Mouse (Mus musculus): ENCODE measurements around the gene Phc2. TPM values are rescaled to one million over a fixed set of nuclear protein-coding genes. Genes with fewer than 3 reads are reported as not detected.
"Not testable (repeated sequence)": the region's sequence is repeated elsewhere in the genome, so short reads cannot be mapped to it uniquely, and the experiment has no call there.

Phc2 gene
- total RNA-seq, 4 experiments from 2014 or later, result 87.3 to 94.0 (median 91.6) TPM

DNA sequence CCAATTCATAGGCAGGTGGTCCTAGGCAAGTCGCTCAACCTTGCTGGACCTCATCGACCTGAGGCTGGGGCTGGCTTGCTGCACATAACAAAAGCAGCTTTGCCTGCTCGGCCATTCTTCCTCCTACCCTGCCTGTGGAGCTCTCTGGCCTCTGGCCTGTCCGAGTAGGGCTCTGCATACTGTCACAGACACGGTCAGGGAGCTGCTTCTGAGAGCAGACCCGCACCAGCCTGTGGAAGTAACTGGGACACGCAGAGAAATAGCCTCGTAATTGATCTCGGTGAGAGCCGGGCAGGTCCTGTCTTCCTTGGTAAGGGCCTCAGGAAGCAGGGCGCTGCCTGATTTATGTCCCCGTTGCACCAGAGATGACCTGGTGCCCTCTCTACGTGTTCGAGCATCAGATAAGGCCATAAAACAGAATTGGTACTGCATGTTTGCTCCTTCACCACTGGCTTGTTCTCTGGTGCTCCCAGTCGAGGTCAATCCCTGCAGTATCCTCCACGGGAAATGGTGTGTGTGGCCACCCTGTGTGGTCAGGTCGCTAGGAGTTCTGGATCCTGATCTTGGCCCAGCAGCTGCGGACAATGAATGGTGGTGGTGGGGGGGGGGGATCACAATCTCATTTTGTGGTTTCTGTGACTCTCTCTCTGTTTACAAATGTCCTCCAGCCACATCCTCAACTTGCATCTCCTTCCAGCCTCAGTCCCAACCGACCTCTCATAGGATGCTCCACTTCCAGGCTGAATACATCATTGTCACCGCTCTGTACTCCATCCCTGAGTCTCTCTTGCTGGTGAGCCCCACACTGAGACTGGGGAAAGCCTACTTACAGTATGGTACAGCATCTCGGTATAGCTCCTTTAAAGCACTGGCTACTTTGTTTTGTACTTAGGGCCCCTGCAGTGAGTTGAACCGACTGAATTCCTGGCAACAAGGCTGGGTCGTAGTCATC, 12.5 kb upstream of the Phc2 start:
- DNase-seq (ENCODE audit: low spot score in 2 of 2), result no peak

DNA sequence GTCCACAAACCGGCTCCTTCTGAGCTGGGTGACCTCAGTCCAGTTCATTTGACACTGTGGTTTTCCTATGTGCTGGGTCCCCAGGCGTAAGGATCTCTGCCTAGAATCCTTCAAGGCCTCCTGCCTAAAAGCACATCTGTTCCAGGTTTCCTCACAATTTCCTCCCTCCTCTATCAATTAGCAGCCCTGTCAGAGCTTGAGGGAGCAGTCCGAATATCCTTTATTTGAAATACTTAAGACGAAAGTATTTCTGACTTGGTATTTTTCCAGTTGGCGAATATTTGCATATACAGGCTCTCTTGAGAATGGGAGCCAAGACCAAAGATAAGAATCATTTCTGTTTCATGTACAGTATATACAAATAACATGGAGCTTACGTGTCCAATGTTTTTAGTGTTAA, 8.6 kb upstream of the Phc2 start:
- no peak for DNase-seq (ENCODE audit: low spot score in 2 of 2)

- no peak for DNase-seq (ENCODE audit: low spot score in 2 of 2)
These were observed 7.7 kb upstream of the Phc2 start for GRCm38 (mm10) chr4:128646762-128647161.

DNA sequence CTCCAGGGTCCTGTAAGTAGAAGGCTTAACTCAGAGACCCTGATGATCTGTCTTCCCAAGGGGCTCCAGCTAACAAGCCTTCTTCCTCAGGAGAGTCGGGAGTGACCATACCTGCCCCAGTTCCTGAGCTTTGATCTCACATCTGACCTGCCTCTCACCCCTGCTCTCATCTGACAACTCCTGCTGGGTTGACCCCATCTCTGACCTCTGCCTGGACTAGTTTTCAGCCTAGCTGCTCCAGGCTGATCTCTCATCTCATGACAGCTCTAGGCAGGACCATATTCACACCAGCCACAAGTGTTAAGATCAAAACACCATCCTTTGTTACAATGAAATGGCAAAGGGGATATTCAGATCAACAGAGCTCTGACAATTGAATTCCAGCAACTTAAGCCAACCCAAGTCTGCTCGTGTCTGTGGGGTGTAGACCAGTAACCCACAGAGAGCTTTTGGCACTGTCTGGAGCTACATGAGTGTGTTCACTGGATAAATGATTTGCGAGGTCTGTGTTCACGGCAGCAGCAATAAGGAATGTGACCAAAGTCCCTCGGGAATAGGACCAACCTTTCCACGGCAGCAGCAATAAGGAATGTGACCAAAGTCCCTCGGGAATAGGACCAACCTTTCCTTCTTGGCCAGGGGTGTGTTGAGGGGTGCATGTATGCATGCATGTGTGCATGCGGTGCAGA, 5.8 kb upstream of the Phc2 start:
- no peak for DNase-seq (ENCODE audit: low spot score in 2 of 2)

GRCm38 (mm10) chr4:128651530-128651929, 3.0 kb upstream of the Phc2 start:
- no peak for DNase-seq (ENCODE audit: low spot score in 2 of 2)

- no peak for DNase-seq (ENCODE audit: low spot score in 2 of 2)
These were observed 1.8 kb upstream of the Phc2 start for GRCm38 (mm10) chr4:128652584-128653298.

- DNase-seq (ENCODE audit: low spot score in 2 of 2), result no peak
These were observed 944 bp downstream of the Phc2 start for GRCm38 (mm10) chr4:128655446-128655845.

- no peak for DNase-seq (ENCODE audit: low spot score in 2 of 2)
These were observed 5.7 kb downstream of the Phc2 start for GRCm38 (mm10) chr4:128660196-128660595.

GRCm38 (mm10) chr4:128661063-128661462, 6.6 kb downstream of the Phc2 start:
- DNase-seq (ENCODE audit: low spot score in 2 of 2), result no peak

DNA sequence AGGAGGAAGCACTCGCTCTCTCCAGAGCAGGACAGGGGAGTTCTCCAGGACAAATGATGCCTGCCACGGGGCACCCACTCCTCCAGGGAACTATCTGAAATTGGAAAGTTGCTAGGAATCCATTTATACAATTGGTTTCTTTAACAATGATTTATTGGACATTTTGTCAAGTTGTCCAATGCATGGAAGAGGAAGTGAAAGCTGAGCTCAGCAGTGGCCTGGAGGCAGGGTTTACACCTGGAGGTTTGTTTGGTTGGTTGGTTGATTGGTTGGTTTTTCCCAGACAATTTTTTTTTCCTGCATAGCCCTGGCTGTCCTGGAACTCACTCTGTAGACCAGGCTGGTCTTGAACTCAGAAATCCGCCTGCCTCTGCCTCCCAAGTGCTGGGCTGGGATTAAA, 9.5 kb downstream of the Phc2 start:
- DNase-seq (ENCODE audit: low spot score in 2 of 2), result no peak

DNA sequence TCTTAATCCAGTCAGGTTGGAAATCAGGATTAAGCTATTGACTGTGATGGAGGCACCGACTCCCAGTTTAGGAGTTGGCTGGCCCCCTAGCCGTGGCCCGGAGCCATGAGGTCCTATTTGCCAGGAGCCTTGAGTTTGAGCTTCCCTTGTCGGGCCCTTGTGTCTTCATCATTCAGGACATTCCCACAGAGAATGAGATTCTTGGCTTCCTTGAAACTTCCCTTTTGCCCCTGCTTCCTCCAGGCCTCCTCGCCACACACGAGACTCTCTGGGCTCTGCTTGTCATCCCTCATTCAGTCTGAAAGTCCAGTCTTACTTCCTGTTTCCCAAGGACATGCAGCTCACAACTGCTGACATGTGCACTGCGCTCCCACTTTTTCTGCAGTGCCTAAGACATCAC, 11.9 kb downstream of the Phc2 start:
- not testable (repeated sequence) for DNase-seq (ENCODE audit: low spot score in 2 of 2)

DNA sequence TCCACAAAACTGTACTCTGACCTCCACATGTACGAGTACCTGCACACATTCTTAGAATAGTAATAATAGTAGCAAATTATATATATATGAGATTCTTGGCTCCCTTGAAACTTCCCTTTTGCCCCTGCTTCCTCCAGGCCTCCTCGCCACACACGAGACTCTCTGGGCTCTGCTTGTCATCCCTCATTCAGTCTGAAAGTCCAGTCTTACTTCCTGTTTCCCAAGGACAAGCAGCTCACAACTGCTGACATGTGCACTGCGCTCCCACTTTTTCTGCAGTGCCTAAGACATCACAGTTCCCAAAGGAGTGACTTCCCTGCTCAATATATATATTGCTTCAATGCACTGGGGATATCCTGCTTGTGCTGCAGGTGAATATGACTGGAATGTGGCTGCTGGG, 12.7 kb downstream of the Phc2 start:
- DNase-seq (ENCODE audit: low spot score in 2 of 2), result not testable (repeated sequence)

GRCm38 (mm10) chr4:128669229-128669628, 14.7 kb downstream of the Phc2 start:
- DNase-seq (ENCODE audit: low spot score in 2 of 2), result no peak

- DNase-seq (ENCODE audit: low spot score in 2 of 2), result no peak
These were observed 16.2 kb downstream of the Phc2 start for GRCm38 (mm10) chr4:128670566-128671191.

DNA sequence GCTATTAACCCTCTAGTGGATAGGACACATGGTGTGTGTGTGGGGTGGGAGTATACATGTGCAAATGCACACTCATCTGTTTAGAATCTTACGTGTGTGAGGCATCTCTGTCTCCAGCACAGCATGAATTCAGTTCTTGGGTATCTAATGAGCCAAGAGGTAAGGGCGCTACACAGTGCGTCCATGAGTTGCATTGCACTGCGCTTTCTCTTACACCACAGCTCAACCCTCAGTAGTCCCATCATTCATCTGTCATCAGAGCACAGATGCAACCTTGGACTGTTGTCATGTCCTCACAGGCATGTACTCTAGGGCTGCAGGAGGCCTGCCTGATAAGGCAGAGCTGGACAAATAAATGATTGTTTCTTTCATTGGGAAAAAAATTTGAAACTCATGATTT, 18.0 kb downstream of the Phc2 start:
- DNase-seq (ENCODE audit: low spot score in 2 of 2), result no peak

DNA sequence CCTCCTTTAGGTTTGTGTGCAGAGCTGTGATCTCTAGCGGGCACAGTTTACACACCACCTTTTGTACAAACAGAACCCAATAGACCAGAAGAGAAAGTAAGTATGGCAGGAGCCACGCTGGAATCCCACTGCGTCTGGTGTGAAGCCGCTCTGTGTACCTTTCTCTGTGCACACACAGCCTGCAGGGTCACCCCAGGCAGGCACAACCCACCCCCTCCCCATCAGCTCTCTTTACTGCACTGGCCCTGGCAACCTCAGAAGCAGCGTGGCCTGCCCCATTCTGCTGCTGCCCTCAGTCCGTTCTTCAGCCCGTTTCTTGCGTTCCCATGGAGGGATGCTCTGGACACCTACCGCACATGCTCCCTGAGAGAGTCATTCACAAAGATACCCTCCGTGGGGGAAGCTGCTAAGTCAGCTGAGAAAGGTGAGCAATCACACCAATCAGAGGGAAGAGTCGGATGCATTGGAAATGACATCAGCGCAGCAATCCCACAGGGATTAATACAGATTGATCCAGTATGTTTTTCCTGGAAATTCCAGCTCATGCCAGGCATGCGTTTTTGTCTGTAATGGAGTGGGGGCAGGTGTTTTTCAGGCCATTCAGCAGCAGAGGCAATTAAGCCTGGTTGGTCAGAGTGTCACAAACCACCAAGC, 24.2 kb downstream of the Phc2 start:
- DNase-seq (ENCODE audit: low spot score in 2 of 2), result no peak

DNA sequence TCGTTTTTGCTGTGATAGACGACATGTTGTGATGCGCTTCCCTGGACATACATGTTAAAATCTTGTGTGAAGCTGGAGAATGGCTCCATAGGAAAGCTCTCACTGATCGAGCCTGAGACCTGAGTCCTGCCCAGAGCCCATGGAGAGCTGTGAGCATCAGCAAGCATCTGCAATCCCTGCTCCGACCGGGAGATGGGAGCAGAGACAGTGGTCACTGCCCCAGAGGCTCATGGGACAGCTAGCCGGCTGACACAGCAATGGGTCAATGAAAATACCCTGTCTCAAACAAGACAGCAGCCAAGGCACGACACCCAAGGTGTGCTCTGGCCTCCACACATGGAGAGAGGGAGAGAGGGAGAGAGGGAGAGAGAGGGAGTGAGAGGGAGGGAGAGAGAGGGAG, 26.6 kb downstream of the Phc2 start:
- DNase-seq (ENCODE audit: low spot score in 2 of 2), result no peak

GRCm38 (mm10) chr4:128682281-128682680, 27.8 kb downstream of the Phc2 start:
- DNase-seq (ENCODE audit: low spot score in 2 of 2), result no peak

- no peak for DNase-seq (ENCODE audit: low spot score in 2 of 2)
These were observed 29.2 kb downstream of the Phc2 start for GRCm38 (mm10) chr4:128683706-128684105.

- no peak for DNase-seq (ENCODE audit: low spot score in 2 of 2)
These were observed 29.6 kb downstream of the Phc2 start for GRCm38 (mm10) chr4:128684108-128684507.

GRCm38 (mm10) chr4:128688513-128688913, 34.0 kb downstream of the Phc2 start:
- DNase-seq (ENCODE audit: low spot score in 2 of 2), result peak in 1 of 2 experiments; percentile 64

Data from layer of hippocampus, adult 8-10 months (tissue).